Mouse (Mus musculus): Measurements from ENCODE around the gene Gm20834. TPM values are rescaled to one million over a fixed set of nuclear protein-coding genes. Genes with fewer than 3 reads are reported as not detected.
"Not testable (repeated sequence)": the region's sequence is repeated elsewhere in the genome, so short reads cannot be mapped to it uniquely, and the experiment has no call there.

Gm20834 gene
- polyA plus RNA-seq (2015; fragmentation: Nextera tagmentation; extraction: Ambion mirVana): not detected in 2 replicates

- H3K4me2 ChIP-seq (ENCODE audit: low read depth, low read length); H3K36me3 ChIP-seq (ENCODE audit: control insufficient read depth, insufficient read depth, low read length); H3K27ac ChIP-seq (ENCODE audit: low read length); H3K4me1 ChIP-seq (ENCODE audit: control insufficient read depth, insufficient read depth, low read length); H3K9me3 ChIP-seq (ENCODE audit: control insufficient read depth, low read length); H3K4me3 ChIP-seq (ENCODE audit: low read length); ATAC-seq; H3K27me3 ChIP-seq (replicated peaks; ENCODE audit: control insufficient read depth, insufficient read depth, low read length); H3K9ac ChIP-seq (ENCODE audit: low read depth, low read length): not testable (repeated sequence)
- WGBS: 46% methylated on average over 4 of the region's 4 CpGs
Observed at GRCm38 (mm10) chrY:10324489-10324888, at the start of gene Gm20834. Gene Gm20834 (minus strand): TSS chrY:10324589.

Other genes with a start within 250 kb of the Gm20834 start
- gene Gm21310, start 177.4 kb downstream of the Gm20834 start, polyA plus RNA-seq (2015; fragmentation: Nextera tagmentation; extraction: Ambion mirVana): not detected in 2 replicates
- gene Gm28510, start 88.1 kb upstream of the Gm20834 start, polyA plus RNA-seq (2015; fragmentation: Nextera tagmentation; extraction: Ambion mirVana): not detected in 2 replicates
- gene Gm20737, start 211.5 kb upstream of the Gm20834 start, polyA plus RNA-seq (2015; fragmentation: Nextera tagmentation; extraction: Ambion mirVana): not detected in 2 replicates
- gene Gm21775, start 228.9 kb upstream of the Gm20834 start, polyA plus RNA-seq (2015; fragmentation: Nextera tagmentation; extraction: Ambion mirVana): not detected in 2 replicates